Mouse (Mus musculus) E14TG2a.4 (cell line): ENCODE results near the gene Adprm.
A peak's percentile ranks its signal among the peaks of the same experiment; 100 is the strongest.
"Not testable (repeated sequence)": the region's sequence is repeated elsewhere in the genome, so short reads cannot be mapped to it uniquely, and the experiment has no call there.

Source experiments
- H3K27me3 ChIP-seq: 2 replicates; pipeline ENCODE4 v1.6.1; 2014; ENCODE audit warnings: low read length, control low read depth; ENCODE audit not compliant: insufficient read depth
- H3K36me3 ChIP-seq: 2 replicates; pipeline ENCODE4 v1.6.1; 2014; ENCODE audit warnings: low read length, control low read depth; ENCODE audit not compliant: insufficient read depth
- H3K4me1 ChIP-seq: replicated peaks from 2 replicates; pipeline ENCODE4 v1.6.1; 2014; ENCODE audit warnings: low read depth, low read length, control low read depth
- H3K4me3 ChIP-seq: replicated peaks from 2 replicates; pipeline ENCODE4 v1.5.1; 2014; ENCODE audit warnings: mild to moderate bottlenecking, low read length
- H3K9me3 ChIP-seq: 2 replicates; pipeline ENCODE4 v1.6.1; 2014; ENCODE audit warnings: low read length, control low read depth
- CTCF ChIP-seq: conservative IDR thresholded peaks from 2 replicates; pipeline ENCODE4 v1.5.1; 2014; ENCODE audit warnings: low read length
- NANOG ChIP-seq: IDR thresholded peaks from 2 replicates; pipeline ENCODE4 v1.6.1; 2014; ENCODE audit warnings: borderline replicate concordance, low read length, mixed read lengths
- POU5F1 ChIP-seq: IDR thresholded peaks from 2 replicates; pipeline ENCODE4 v1.6.1; 2014; ENCODE audit warnings: low read length, borderline replicate concordance

Adprm gene

DNA sequence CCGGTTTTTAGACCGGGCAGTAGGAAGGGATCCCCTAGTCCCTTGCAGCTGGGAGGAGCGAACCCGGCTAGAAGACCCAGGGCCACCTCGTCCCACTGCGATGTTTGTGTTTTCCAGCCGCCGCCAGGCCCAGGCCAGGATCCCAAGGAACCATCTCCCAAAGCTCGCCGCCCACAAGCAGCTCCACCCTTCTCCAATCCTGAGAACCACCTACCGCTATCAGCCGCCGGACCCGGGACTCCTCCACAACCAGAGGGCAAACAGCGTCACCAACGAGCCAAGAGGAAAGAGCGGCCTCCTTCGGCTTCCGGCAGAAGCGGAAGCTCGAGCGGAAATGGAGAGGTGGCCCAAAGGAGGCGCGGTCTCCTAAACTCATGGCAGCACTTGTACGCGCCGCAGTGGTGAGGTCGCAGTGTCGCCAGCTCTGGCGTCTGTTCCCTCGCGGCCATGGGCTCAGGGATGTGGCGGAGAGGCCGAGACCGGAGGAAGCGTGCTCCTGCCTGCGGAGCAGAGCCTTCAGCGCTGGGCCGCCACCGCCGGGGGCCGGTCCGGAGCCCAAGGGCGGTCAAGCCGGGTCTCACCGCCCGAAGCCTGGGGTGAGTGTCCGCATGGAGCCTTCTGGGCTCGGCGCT is at the start of gene Adprm, which contains the start of gene Sco1:
TSS of gene Adprm (minus strand) at position 274 of the 632 bp plus-strand sequence.
TSS of gene Sco1 (plus strand) at position 350 of the 632 bp plus-strand sequence.
- Histone ChIP-seq H3K9me3 (no peaks in the 10 kb centered on the region), H3K27me3 (no peaks in the 10 kb centered on the region), H3K4me3 (peak within 1 kb of the TSS; percentile 100), H3K36me3 (peaks cover 54% of the 10 kb centered on the region), H3K4me1 (peaks cover 68% of the 10 kb centered on the region)
- no peak for TF ChIP-seq NANOG
- TF ChIP-seq CTCF = no peak
- TF ChIP-seq POU5F1 = no peak

DNA sequence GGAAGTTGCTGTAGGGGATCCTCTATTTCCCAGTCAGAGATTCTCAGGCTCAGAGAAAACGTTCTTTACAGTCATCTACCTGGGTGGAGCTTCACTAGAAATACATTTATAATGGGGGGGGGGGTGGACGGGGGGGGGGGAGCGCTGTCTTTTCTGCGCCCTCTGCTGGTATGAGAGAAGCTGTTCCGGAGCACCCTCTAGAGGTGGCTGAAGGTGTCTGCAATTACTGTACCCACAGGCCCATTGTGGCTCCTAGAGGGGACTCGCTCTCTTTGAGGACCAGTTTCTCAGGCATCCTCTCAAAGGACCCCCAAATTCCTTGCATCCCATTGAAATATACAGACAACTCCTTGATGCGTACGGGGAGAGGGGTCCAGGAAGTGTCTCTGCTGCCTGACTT is 49.3 kb upstream of the Adprm start:
- Histone ChIP-seq H3K9me3 (no peaks in the 10 kb centered on the region), H3K4me1 (peaks cover 29% of the 10 kb centered on the region), H3K36me3 (no peaks in the 10 kb centered on the region), H3K27me3 (peaks cover 44% of the 10 kb centered on the region), H3K4me3 (no peak overlapping the region)
- TF ChIP-seq POU5F1 (no peak), CTCF (peak; percentile 39), NANOG (no peak)

DNA sequence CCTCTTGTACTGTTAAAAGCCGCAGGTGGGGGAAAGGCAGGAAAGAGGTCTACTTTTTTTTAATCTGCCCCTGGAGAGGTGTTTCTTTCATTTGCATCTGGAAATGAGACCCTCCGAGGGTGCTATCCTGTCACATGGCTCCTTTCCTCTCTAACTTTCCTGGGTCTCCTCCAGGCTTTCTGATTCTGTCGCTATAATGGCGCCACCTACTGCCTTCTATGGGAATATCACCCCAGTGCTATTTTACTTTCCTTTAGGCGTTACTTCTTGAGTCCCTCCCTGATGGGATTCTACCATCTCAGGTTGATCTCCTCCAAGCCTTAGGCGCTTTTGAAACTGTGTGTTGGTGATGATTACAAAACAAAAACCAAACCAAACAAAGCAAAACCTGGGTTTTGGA is 47.8 kb upstream of the Adprm start:
- peaks cover 33% of the 10 kb centered on the region for H3K4me1 ChIP-seq
- H3K4me3 ChIP-seq = no peak overlapping the region
- TF ChIP-seq NANOG = no peak
- TF ChIP-seq CTCF = peak; percentile 96
- no peak for TF ChIP-seq POU5F1
- H3K9me3 ChIP-seq = no peaks in the 10 kb centered on the region
- peaks cover 47% of the 10 kb centered on the region for H3K27me3 ChIP-seq
- no peaks in the 10 kb centered on the region for H3K36me3 ChIP-seq

DNA sequence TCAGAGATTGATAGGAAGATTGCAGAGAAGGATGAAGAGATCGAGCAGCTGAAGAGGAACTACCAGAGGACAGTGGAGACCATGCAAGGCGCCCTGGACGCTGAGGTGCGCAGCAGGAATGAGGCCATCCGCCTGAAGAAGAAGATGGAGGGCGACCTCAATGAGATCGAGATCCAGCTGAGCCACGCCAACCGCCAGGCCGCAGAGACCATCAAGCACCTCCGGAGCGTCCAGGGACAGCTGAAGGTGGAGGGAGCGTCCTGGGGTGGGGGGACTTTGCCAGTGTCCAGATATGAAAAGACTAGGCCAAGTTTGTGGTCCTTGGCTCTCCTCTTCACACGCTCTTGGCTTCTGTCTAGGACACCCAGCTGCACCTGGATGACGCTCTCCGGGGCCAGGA is 46.8 kb upstream of the Adprm start:
- Histone ChIP-seq H3K4me3 (no peak overlapping the region; the same call in 1 of the 2 replicates), H3K36me3 (no peaks in the 10 kb centered on the region), H3K27me3 (peaks cover 51% of the 10 kb centered on the region), H3K9me3 (no peaks in the 10 kb centered on the region), H3K4me1 (peaks cover 42% of the 10 kb centered on the region)
- TF ChIP-seq NANOG = no peak
- TF ChIP-seq POU5F1 = no peak
- no peak for TF ChIP-seq CTCF

DNA sequence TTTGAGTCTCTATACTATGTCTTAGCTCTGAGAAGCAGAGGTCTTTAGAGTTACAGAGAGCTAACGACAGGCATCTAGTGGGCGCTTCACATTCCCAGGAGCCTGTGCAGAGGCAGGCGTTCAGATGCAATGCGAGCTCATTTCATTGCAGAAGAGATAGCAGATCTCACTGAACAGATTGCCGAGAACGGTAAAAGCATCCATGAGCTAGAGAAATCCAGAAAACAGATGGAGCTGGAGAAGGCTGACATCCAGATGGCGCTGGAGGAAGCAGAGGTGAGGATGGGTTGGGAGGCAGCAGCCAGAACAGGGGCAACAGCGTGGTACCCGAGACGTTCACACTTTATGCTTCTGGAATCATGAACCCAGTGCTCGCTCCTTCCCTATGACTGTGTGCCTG is 46.0 kb upstream of the Adprm start:
- H3K36me3 ChIP-seq = no peaks in the 10 kb centered on the region
- H3K9me3 ChIP-seq = no peaks in the 10 kb centered on the region
- TF ChIP-seq POU5F1 = no peak
- no peak for TF ChIP-seq NANOG
- no peak for TF ChIP-seq CTCF
- H3K4me1 ChIP-seq = peaks cover 49% of the 10 kb centered on the region
- peaks cover 59% of the 10 kb centered on the region for H3K27me3 ChIP-seq
- no peak overlapping the region for H3K4me3 ChIP-seq

DNA sequence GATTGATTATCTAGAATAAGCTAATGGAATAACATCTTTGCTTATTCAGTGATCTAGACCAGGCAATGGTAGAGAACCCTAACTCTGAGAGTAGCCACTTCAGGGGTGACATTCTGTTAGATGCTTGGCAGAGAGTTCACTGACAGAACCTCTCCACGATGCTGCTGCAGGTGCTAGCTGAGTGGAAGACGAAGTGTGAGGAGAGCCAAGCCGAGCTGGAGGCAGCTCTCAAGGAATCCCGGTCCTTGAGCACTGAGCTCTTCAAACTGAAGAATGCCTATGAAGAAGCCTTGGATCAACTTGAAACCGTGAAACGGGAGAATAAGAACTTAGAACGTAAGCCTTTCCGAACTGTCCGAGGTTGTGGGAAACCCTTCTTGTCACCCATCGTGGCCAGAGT is 45.3 kb upstream of the Adprm start:
- TF ChIP-seq NANOG (no peak), CTCF (no peak)
- peaks cover 47% of the 10 kb centered on the region for H3K4me1 ChIP-seq
- no peaks in the 10 kb centered on the region for H3K36me3 ChIP-seq
- no peaks in the 10 kb centered on the region for H3K9me3 ChIP-seq
- no peak overlapping the region for H3K4me3 ChIP-seq
- H3K27me3 ChIP-seq = peaks cover 64% of the 10 kb centered on the region

DNA sequence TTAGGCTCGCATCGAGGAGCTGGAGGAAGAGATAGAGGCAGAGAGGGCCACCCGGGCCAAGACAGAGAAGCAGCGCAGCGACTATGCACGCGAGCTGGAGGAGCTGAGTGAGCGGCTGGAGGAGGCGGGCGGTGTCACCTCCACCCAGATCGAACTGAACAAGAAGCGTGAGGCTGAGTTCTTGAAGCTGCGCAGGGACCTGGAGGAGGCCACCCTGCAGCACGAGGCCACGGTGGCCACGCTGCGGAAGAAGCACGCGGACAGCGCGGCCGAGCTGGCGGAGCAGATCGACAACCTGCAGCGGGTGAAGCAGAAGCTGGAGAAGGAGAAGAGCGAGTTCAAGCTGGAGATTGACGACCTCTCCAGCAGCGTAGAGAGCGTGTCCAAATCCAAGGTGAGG is 42.1 kb upstream of the Adprm start:
- H3K9me3 ChIP-seq = no peaks in the 10 kb centered on the region
- H3K27me3 ChIP-seq = peaks cover 67% of the 10 kb centered on the region
- peaks cover 27% of the 10 kb centered on the region for H3K4me1 ChIP-seq
- H3K36me3 ChIP-seq = no peaks in the 10 kb centered on the region
- TF ChIP-seq CTCF = no peak
- TF ChIP-seq NANOG = no peak
- TF ChIP-seq POU5F1 = no peak
- peak overlapping the region; percentile 70 for H3K4me3 ChIP-seq

DNA sequence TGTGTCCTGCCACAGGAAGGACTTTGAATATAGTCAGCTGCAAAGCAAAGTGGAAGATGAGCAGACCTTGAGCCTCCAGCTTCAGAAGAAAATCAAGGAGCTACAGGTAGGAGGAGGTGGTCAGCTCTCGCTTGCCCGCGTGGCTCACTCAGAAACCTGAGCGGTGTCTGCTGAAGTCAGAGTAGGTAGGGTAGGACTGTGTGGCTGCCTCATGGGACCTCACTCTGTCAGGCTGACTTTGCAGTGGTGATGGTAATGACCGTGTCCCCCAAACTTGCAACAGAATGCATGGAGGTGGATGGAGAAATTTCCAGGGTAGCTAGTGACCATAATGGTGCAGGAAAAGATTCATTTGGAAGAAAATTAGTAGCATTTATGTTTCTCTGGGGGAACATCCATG is 41.3 kb upstream of the Adprm start:
- TF ChIP-seq NANOG = no peak
- no peak for TF ChIP-seq POU5F1
- no peak for TF ChIP-seq CTCF
- H3K27me3 ChIP-seq = peaks cover 67% of the 10 kb centered on the region
- H3K36me3 ChIP-seq = no peaks in the 10 kb centered on the region
- no peaks in the 10 kb centered on the region for H3K9me3 ChIP-seq
- H3K4me3 ChIP-seq = 0 out of 2 replicates have a peak overlapping the region, but pooled peaks have one; percentile 7
- H3K4me1 ChIP-seq = peaks cover 21% of the 10 kb centered on the region

DNA sequence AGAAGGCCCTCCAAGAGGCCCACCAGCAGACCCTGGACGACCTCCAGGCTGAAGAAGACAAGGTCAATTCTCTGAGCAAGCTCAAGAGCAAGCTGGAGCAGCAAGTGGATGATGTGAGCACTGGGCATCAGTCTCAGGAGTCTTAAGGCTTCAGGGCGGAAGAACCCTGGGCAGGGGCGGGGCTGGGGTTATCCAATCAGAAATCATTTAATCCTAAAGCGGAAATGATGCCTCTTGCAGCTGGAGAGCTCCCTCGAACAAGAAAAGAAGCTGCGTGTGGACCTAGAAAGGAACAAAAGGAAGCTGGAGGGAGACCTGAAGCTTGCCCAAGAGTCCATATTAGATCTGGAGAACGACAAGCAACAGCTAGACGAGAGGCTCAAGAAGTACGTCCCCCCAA is 40.8 kb upstream of the Adprm start:
- peaks cover 21% of the 10 kb centered on the region for H3K4me1 ChIP-seq
- H3K36me3 ChIP-seq = no peaks in the 10 kb centered on the region
- H3K4me3 ChIP-seq = 0 out of 2 replicates have a peak overlapping the region, but pooled peaks have one; percentile 7
- peaks cover 65% of the 10 kb centered on the region for H3K27me3 ChIP-seq
- no peaks in the 10 kb centered on the region for H3K9me3 ChIP-seq
- TF ChIP-seq NANOG (no peak), CTCF (no peak), POU5F1 (no peak)

DNA sequence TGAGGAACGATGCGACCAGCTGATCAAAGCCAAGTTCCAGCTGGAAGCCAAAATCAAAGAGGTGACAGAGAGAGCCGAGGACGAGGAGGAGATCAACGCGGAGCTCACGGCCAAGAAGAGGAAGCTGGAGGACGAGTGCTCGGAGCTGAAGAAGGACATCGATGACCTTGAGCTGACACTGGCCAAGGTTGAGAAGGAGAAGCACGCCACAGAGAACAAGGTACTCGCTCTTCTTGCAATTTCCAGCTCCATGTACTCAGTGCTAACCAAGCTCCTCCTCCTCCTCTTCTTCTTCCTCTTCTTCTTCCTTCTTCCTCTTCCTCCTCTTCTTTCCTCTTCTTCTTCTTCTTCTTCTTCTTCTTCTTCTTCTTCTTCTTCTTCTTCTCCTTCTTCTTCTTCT is 40.0 kb upstream of the Adprm start:
- H3K9me3 ChIP-seq, H3K4me3 ChIP-seq, H3K36me3 ChIP-seq: not testable (repeated sequence)
- H3K4me1 ChIP-seq = peaks cover 21% of the 10 kb centered on the region
- peaks cover 60% of the 10 kb centered on the region for H3K27me3 ChIP-seq
